Mouse (Mus musculus) gastrocnemius, postnatal 14 days (tissue): ENCODE measurements around the gene Ranbp10. TPM values are rescaled to one million over a fixed set of nuclear protein-coding genes. Genes with fewer than 3 reads are reported as not detected.
A peak's percentile ranks its signal among the peaks of the same experiment; 100 is the strongest.

Experiments used
- DNase-seq: peaks from one replicate; pipeline ENCODE4 v3.0.0; 2021; ENCODE audit warnings: mixed read lengths
- intact Hi-C: fragments of 180-260 bp; cut with DNase I; formaldehyde crosslinking; loops from one replicate; pipeline ENCODE4 v1.15.1; 2025; ENCODE audit warnings: low total_unique reads
- total RNA-seq, 2 experiments: library from RNA; stranded (reverse); gene quantifications; 2 replicates each; pipeline ENCODE4 v1.2.3; 2021

The Ranbp10 gene
- total RNA-seq, 2 experiments from 2014 or later: 20.1 to 20.2 TPM

DNA sequence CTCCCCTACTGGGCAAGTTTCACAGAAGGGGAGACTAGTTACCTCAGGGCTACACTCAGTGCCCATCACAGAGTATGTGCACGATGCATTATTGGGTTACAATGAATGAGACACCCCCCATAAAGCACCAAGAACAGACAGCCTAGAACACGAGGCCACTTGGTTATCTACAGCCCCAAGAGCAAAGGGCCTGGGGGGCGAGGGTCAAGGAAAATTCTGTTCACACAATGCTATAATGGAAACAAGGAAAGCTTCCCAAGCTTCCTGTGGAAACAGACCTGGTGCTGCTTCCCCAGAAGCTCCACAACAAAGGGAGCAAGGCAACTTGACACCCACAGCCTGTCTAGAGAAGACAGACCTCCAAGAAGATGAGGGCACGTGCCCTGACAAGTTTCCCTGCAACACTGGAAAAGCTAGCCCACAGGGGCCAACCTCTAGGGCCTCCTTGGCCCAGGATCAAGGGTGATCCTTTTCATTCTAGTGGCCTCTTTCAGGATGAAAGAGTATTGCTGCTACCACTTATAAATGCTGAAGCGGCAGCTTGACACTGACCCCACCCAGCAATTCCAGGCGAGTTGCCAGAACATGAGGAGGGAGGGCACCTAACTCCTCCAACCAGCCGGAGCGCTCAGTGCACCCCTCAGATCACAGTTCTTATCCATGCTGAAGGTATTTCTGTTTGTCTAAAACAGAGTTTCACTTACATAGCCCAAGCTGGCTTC, 27.9 kb downstream of the Ranbp10 start:
- DNase-seq: peak; percentile 83
- intact Hi-C loops: no loop called here

DNA sequence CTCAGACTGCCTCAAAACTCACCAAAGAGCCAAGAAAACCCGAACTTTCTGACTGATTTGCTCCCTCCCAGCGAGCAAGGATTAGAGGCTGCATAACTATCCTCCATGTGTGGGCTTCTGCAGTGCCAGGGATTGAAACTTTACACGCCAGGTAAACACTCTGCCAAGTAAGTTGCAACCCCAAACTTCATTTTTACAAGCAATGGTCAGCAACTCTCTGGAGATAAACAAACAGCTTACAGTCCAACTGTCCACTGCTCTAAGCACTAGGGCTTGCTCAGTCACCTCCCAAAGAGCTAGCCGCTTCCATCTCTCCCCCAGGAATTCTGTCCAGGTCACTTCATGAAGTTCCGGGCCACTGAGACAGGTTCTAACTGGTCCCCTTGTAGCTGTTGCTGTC, 28.7 kb downstream of the Ranbp10 start:
- DNase-seq: no peak
- intact Hi-C loops: no loop called here

DNA sequence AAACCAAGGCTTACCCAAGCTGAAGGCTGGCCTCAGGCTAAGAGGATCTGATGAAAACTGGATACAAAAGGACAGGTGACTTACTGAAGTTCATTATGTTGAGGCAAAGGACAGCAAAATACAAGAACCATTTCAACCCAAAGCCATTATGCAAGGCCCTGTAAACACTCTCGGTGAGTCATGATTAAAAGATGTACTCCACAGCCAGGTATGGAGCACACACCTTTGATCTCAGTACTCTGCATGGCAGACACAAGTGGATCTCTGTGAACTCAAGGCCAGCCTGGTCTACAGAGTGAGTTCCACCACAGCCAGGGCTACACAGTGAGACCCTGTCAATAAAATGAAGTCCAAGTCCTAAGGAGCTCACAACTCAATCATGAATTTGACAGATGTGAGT, 31.4 kb downstream of the Ranbp10 start:
- DNase-seq: no peak
- intact Hi-C loops: no loop called here

DNA sequence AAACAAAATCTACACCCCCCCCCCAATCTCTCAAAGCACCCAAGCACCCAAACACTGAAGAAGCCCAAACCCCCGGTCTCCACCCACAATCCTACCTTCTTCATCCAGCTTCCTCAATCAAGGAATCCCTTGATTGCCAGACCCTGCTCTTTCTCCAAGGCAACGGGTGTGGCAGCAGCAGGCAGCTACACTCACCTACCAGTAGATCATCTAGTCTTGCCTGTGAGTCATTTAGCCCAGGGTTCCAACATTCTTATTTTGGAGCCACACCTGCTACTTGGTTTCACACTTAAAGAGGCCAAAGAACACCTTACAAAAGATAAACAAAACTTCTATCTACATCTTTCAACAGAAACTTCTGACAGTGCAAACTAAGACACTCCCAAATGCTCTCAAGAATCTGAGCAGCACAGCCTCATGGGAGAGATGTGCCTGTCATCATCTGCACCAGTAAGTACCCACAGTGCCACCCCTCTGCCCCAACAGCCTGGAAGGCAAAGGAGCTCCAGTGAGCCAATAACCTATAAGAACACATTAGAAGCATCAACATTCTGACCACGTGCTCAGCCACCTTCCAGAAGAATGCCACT, 33.0 kb downstream of the Ranbp10 start:
- DNase-seq: no peak
- intact Hi-C loops: no loop called here

DNA sequence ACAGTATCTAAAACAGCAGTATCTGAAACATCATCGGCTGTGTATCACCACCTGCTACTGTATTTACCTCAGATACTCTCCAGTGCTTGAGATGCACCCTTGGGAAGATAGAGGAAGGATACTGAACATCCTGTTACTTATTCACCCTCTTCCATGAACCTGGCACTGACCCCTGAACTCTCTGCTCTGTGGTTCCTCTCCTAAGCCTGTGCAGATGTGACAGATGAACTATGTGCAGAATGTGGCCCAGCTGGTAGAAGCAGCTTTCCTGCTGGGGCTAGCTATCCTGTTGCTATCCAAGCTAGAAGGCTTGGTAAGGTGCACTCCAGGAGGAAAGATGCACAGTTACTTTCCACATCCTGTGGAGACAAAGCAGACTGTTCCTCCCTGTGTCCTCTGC, 33.8 kb downstream of the Ranbp10 start:
- DNase-seq: no peak
- intact Hi-C loops: no loop called here

DNA sequence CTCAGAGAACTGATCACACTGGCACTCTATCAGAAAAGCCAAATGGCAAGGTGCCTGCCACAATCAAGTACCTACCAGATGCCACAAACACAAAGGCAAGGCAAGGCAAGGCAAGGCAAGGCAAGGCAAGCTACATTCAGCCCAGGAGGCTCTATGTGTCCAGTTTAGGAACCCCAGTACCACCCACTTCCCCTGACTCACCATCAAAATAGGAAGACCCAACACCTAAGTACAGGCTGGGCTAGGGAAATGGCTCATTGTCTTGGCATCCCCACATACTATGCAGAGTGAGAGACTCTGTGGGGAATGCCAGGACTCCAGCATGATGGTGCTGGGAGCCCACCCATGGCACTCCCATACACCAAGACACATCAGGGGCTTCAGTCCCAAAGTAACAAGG, 37.5 kb downstream of the Ranbp10 start:
- intact Hi-C loops: no loop called here
- no peak for DNase-seq

DNA sequence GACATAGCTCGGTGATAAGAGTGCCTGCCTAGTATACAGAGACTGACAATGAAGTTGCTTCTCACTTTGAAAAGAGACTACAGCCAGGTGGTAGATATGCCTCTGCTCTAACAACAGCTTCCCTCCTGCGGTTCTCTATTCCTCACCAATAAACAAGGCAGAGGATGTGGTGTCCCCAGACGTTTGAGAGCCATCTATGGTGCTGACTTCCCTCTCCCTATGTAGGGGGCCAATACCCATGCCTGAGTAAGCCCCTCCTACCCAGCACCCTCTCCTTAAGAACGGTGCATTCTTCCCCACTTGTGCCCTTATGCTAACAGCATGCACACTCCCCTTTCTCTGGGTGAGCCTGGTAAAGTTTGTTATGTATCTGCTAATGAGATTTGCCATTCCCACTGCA, 38.2 kb downstream of the Ranbp10 start:
- intact Hi-C loops: no loop called here
- no peak for DNase-seq

DNA sequence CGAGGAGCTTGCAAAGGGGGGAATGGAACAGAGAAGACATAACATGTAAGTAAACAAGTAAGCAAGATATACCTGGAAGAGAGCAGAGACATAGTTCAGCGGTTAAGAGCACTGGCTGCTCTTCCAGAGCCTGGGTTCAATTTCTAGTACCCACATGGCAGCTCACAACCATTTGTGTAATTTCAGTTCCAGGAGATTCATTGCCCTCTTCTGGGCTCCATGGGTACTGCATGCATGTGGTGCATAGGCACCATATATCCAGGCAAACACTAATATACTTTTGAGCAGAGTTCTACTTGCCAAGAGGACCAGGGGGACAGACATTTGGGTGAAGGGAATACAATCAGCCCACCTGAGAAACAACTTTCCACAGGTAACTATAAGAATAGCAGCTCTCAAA, 38.9 kb downstream of the Ranbp10 start:
- DNase-seq: no peak
- intact Hi-C loops: no loop called here

DNA sequence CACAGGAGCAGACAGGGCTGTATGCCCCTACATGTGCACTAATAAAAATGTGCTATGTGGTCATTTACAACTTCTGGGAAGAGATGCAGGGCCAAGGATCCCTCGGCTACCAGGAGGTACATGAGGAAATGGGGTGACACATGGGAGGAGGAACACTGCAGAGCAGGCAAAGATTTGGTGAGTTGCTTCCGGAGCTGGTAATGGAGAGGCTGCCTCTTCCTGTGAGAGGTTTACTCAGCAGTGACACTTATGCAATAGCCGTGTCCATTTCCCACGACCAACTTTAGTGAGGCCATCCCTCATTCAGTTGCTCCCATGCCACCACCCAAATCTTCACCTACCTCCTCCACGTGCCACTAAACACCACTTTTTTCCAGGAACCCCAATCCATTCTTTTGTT, 46.9 kb downstream of the Ranbp10 start:
- DNase-seq: no peak
- intact Hi-C loops: no loop called here

DNA sequence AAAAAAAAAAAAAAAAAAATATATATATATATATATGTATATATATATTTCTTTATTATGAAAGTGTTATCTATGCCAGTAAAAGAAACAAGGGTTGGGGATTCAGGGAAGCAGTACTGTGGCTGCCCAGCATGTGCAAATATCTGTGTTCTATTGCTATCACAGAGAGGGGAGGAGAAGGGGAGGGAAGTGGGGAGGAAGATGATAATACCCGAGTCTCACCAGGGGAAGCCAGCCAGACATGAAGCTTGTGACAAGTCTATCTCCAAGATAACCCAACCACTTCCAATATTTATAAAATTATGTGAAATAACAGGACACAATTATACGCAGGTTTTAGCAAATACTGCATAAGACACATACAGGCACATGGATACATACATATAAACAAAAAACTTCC, 49.3 kb downstream of the Ranbp10 start:
- DNase-seq: no peak
- intact Hi-C loops: no loop called here

DNA sequence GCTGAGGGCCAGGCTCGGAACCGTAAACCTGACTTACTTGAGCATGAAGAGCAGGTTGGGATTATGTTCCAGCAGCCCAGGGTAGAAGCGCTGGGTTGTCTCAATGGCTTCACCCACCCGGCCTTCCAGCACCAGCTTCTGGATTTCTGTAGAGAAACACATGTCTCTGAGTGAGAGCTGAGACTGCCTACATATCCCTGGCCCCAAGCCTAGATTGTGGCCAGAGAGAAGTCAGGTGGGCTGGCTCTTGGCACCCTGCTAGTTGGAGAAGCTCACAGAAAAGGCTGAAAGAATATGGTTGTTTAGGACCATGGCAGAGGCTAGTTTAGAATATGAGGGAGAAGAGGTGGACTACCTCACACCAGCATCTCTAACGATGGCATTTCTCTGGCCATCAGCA, 52.7 kb downstream of the Ranbp10 start:
- DNase-seq: no peak
- intact Hi-C loops: no loop called here

DNA sequence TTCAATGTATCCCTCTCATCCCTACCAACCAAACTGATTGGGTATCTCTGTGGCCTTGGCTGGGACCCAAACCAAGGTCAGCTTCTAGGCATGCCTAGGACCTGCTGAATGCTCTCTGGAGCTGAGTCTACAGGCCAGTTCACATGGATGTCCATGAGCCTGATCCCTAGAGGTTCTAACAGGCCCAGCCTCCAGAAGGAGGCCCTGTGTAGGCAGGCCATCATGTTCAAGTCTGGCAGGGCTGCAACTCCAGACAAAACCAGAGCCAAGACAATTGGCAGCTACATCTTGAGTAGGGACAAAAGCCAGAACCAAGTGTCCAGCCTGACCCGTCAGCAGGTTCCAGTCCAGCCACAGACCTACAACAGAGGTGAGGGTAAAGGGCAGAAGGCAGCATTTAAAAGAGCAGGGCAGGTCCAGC, 53.7 kb downstream of the Ranbp10 start:
- DNase-seq: no peak
- intact Hi-C loops: no loop called here

DNA sequence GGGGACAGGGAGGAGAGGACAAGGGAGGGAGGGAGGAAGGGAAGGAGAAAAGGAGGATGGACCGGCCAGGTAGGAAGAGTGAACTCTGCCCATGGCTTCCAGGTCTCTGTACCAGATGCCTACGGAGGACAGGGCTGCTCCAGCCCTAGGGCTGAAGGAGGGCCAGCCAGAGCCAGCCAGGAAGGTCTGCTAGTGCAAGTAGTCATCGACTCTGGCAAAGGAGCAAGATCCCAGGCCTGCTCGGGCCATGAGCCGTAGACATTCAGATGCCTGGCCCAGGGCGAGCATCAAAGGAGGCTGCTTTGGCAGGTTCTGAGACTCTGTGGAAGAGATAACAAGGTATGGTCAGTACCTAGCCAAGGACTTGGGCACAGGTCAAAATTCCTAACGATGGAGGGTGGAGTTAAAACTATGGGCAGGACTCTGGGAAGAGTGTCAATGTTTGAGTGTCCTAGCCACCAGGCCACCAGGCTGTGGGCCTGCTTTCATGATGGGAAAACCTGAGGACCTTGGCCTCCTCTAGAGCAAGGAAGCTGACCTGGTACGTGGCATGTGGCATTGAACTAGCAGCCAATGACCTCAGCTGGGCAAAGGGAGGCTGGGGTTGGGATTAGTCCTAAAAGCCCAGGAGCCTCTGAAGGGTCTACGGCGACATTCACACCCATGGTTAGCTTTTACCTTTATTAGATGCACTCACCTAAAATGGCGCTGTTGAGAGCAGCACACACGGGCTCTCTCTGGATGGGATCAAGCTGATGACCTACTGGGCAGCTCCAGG, 55.6 kb downstream of the Ranbp10 start:
- intact Hi-C loops: no loop called here
- no peak for DNase-seq

DNA sequence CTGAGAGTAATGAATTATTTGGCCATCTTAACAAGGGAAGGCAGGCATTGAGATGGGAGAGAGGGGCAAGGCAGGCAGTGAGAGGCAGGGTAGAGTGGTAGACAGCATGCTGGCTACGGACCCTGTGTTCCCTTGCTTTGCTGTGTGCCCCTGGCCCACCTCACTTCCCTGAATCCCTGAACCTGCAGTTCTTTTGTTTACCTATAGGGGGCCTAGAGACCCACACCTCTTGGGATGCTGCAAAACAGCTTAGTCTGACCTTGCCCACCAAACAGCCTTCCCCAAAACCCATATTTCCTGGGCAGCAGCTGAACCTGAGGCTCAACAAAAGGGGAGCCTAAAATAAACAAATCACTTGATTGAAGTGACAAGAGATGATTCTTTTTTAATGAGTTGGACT, 56.5 kb downstream of the Ranbp10 start:
- no peak for DNase-seq
- intact Hi-C loops: no loop called here

DNA sequence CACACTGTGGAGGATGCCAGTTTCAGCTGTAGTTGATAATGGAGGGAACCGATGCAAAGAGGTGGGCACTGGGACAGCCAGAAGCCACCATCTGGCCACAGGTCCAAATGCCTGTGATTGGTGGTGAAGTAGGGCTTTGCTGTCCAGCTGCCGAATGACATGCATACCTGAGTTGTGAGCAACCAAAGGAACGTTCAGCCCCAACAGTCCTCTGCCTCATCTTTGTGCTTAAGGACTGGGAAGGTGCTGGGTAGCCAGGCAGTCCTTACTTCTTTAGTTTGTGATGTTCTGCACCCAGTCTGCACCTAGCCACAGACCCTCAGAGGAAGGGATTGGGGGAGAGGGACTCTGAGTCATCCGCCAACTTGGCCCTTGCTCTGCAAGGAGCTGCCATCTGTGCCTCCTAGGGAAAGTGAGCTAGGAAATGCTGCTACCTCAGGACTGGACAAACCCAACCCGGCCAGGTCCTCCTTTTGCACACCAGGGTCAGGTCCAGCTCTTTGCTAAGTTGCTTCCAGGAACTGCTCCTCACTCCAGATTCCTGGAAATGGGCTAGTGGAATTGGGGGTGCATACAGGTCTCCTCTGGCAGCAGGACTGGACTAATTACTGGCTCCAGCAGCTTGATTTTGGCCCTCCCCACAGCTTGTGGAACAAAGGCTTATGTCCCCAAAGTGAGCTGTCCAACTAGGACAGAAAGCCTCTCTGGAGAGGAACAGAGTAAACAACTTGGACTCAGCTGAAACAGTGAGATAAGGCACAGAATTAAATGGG, 58.5 kb downstream of the Ranbp10 start:
- no peak for DNase-seq
- intact Hi-C loops: no loop called here

DNA sequence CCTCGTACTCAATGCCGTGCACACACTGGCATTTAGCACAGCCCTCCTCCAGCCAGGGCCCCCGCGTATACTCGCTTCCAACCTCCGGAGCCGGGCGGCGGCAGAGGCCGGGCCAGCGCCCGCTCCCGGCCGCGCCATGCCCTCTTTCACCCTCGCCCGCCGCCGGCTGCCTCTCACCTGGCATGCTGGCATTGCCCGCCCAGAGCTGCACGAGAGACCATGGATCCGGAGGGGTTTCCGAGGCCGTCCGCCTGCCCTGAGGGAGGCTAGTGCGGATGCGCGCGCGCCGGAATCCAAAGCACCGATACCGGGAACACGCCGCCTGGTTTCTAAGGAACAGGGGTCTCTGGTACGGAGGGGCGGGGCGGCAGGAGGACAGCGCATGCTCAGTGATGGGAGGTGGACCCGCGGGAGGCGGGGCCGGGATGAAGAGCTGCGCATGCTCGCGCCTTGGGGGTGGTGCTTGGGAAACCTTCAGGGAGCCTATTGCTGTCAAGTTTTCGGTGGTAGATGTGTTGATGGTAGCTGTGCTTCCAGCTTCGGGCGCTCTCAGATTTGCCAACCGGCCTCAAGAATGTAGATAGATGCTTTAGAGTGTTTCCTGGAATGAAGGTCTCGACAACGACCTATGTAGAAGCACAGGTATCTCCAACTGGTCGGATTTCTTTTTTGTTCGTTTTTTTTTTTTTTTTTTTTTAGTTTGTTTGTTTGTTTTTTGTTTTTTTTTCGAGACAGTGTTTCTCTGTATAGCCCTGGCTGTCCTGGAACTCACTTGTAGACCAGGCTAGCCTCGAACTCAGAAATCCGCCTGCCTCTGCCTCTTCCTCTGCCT, 68.7 kb downstream of the Ranbp10 start, which contains the start of gene Gfod2:
Gene Gfod2, minus strand, starts transcription at position 388 of the 832 bp plus-strand sequence.
- peak; percentile 97 for DNase-seq
- intact Hi-C loops: no loop called here

DNA sequence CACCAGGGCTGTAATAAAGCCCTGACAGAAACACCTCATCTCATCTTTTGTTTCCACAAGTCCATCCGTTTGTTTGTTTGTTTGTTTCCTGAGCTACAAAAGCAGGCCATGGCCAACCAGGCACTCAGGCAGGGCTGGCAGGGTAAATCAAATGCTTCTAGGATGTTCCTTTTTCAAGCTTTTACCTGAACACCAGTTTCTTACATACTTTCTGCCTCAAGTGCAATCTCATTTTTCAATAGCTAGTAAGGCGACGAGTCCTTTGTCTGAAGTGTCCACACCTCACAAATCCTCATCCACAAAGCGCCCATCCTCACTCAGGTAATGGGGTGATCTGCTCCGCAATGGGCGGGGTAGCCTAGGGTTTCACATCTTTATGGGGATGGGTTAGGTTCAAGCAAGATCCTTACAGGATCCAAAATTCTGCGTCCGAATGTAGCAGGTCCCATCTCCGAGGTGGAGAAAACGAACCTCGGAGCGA, 69.3 kb downstream of the Ranbp10 start:
- DNase-seq: no peak
- intact Hi-C loops: no loop called here

DNA sequence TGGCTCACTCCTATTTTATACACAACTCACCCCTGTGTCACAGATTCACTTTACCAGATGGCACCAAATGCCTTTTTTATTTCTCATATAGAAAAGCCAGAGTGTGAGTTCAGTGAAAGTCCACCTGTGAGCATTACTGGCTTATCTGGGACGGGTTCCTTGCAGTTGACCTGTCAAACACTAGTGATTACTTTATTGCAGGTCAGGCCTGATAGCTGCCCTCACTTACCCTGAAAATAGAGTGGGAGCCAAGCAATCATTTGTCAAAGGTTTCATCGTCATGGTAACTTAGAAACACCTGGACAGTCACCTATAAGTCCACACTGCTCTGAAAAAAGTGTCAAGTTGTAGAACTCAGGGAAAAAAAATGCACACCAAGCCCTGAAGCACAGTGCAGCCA, 72.5 kb downstream of the Ranbp10 start:
- DNase-seq: no peak
- intact Hi-C loops: no loop called here

DNA sequence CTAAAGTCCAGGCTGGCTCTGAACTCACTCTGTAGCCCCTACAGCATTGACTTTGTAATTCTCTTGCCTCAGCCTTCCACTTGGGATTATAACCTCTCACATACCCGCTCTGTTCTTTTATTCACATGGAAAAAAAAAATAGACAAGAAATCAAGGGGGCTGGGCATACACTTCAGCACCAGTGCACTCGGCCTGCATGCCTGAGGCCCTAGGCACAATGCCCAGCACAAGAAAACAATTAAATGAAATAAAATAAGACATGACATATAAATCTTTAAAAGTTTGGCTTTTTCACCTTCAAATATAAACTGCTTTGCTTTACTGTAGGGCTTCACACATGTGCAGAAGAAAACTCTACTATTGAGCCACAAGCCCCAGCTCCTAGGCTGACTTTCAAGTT, 73.2 kb downstream of the Ranbp10 start:
- intact Hi-C loops: no loop called here
- DNase-seq: no peak
